35 mouse cellular contexts compared by ENCODE assay signal in genomic region chr8:128106569-128106968, GRCm38 (mm10).
"Had no signal": no experiment of that assay in that cellular context is flagged by ENCODE, and none has a peak within 500 bp of the region (broad histone marks: within the 10 kb centered on the region; RNA-seq: fewer than 3 reads in every experiment).

No protein-coding gene starts in this region.

- H3K4me3 ChIP-seq: heart, embryonic 10.5 days; heart, embryonic 12.5 days; heart, embryonic 13.5 days; heart, embryonic 15.5 days; hindbrain, embryonic 10.5 days; hindbrain, embryonic 12.5 days; hindbrain, embryonic 13.5 days; hindbrain, embryonic 15.5 days; intestine, embryonic 15.5 days; kidney, embryonic 15.5 days; layer of hippocampus, adult 2 months had no signal

- ATAC-seq: hindbrain, embryonic 16.5 days; hindbrain, postnatal 0 days; inflammation-experienced regulatory T-cells, adult 6 months; intestine, embryonic 15.5 days; intestine, embryonic 16.5 days; intestine, postnatal 0 days had no signal

- H3K4me1 ChIP-seq: heart, embryonic 10.5 days; heart, embryonic 12.5 days; heart, embryonic 13.5 days; heart, embryonic 15.5 days; hindbrain, embryonic 10.5 days; hindbrain, embryonic 12.5 days; hindbrain, embryonic 13.5 days; hindbrain, embryonic 15.5 days; intestine, embryonic 15.5 days; kidney, embryonic 15.5 days had no signal

- H3K4me2 ChIP-seq: heart, embryonic 11.5 days; heart, embryonic 12.5 days; heart, embryonic 13.5 days; heart, embryonic 15.5 days; hindbrain, embryonic 12.5 days; hindbrain, embryonic 13.5 days; hindbrain, embryonic 14.5 days; hindbrain, embryonic 15.5 days; intestine, embryonic 15.5 days; kidney, embryonic 15.5 days had no signal

- H3K9me3 ChIP-seq: heart, embryonic 10.5 days; heart, embryonic 12.5 days; heart, embryonic 13.5 days; heart, embryonic 15.5 days; hindbrain, embryonic 10.5 days; hindbrain, embryonic 12.5 days; hindbrain, embryonic 13.5 days; hindbrain, embryonic 15.5 days; intestine, embryonic 15.5 days; kidney, embryonic 15.5 days had no signal

- H3K36me3 ChIP-seq: heart, embryonic 10.5 days; heart, embryonic 12.5 days; heart, embryonic 13.5 days; heart, embryonic 15.5 days; hindbrain, embryonic 10.5 days; hindbrain, embryonic 12.5 days; hindbrain, embryonic 13.5 days; hindbrain, embryonic 15.5 days; intestine, embryonic 15.5 days; kidney, embryonic 15.5 days had no signal

- H3K9ac ChIP-seq: heart, embryonic 12.5 days; heart, embryonic 13.5 days; heart, embryonic 15.5 days; hindbrain, embryonic 12.5 days; hindbrain, embryonic 13.5 days; hindbrain, embryonic 14.5 days; hindbrain, embryonic 15.5 days; intestine, embryonic 15.5 days; kidney, embryonic 15.5 days had no signal

- H3K27ac ChIP-seq: heart, embryonic 10.5 days; heart, embryonic 13.5 days; heart, embryonic 15.5 days; hindbrain, embryonic 10.5 days; hindbrain, embryonic 12.5 days; hindbrain, embryonic 13.5 days; hindbrain, embryonic 14.5 days; hindbrain, embryonic 15.5 days; hindbrain, postnatal 0 days; intestine, embryonic 15.5 days; kidney, embryonic 15.5 days; kidney, postnatal 0 days; layer of hippocampus, adult 2 months had no signal

- DNase-seq: heart, postnatal 10 days; heart, postnatal 14 days; heart, postnatal 36 days; heart, postnatal 4 days; kidney, adult 11 months; kidney, adult 18-20 months; kidney, adult 2 months; kidney, adult 8-10 months; kidney, adult 9 months; kidney, postnatal 10 days; kidney, postnatal 14 days; kidney, postnatal 25 days; kidney, postnatal 36 days; kidney, postnatal 4 days; layer of hippocampus, adult 9-11 months; layer of hippocampus, postnatal 36 days had no signal

- H3K27me3 ChIP-seq: heart, embryonic 12.5 days; heart, embryonic 13.5 days; heart, embryonic 15.5 days; hindbrain, embryonic 12.5 days; hindbrain, embryonic 13.5 days; hindbrain, embryonic 15.5 days; intestine, embryonic 15.5 days; kidney, embryonic 15.5 days had no signal
